Mouse (Mus musculus) kidney, postnatal 4 days (tissue): ENCODE data around the gene Folr1.
A peak's percentile ranks its signal among the peaks of the same experiment; 100 is the strongest.

Experiments
- DNase-seq, 2 experiments: peaks; one replicate each; pipeline ENCODE4 v3.0.0; 2021; ENCODE audit warnings: mixed read lengths in 2 of 2

The Folr1 gene

GRCm38 (mm10) chr7:101870629-101871028 is at the start of gene Folr1:
TSS of gene Folr1 (minus strand) at chr7:101870788.
- peak; percentile 34 to 57 for DNase-seq

- DNase-seq = peak; percentile 81 to 83
These were observed 47.5 kb upstream of the Folr1 start for GRCm38 (mm10) chr7:101918071-101918470.

GRCm38 (mm10) chr7:101911982-101912381 is 41.4 kb upstream of the Folr1 start:
- DNase-seq = no peak

- no peak for DNase-seq
These were observed 39.5 kb upstream of the Folr1 start for GRCm38 (mm10) chr7:101910138-101910537.

GRCm38 (mm10) chr7:101908367-101908766 is 37.8 kb upstream of the Folr1 start:
- DNase-seq = peak; percentile 16 to 22

GRCm38 (mm10) chr7:101906696-101907095 is 36.1 kb upstream of the Folr1 start:
- DNase-seq = no peak

GRCm38 (mm10) chr7:101906287-101906681 is 35.7 kb upstream of the Folr1 start, which contains the start of gene Tomt:
TSS of gene Tomt (minus strand) at chr7:101906359.
- no peak for DNase-seq

- DNase-seq = peak; percentile 99 to 100
These were observed 35.1 kb upstream of the Folr1 start, which contains the start of gene Lamtor1 for GRCm38 (mm10) chr7:101905561-101906286. TSS of gene Lamtor1 (plus strand) at chr7:101905904.

- DNase-seq = no peak
These were observed 32.3 kb upstream of the Folr1 start for GRCm38 (mm10) chr7:101902846-101903245.

- DNase-seq = no peak
These were observed 31.4 kb upstream of the Folr1 start for GRCm38 (mm10) chr7:101901969-101902368.

GRCm38 (mm10) chr7:101900331-101901097 is 29.9 kb upstream of the Folr1 start:
- DNase-seq = no peak

- peak; percentile 95 to 98 for DNase-seq
These were observed 25.8 kb upstream of the Folr1 start for GRCm38 (mm10) chr7:101896104-101897066.

- no peak for DNase-seq
These were observed 25.1 kb upstream of the Folr1 start for GRCm38 (mm10) chr7:101895695-101896094.

- DNase-seq = no peak
These were observed 17.9 kb upstream of the Folr1 start for GRCm38 (mm10) chr7:101888460-101888859.

GRCm38 (mm10) chr7:101886274-101886673 is 15.7 kb upstream of the Folr1 start:
- DNase-seq = no peak

- no peak for DNase-seq
These were observed 13.6 kb upstream of the Folr1 start for GRCm38 (mm10) chr7:101884160-101884559.

GRCm38 (mm10) chr7:101882413-101883154 is 12.0 kb upstream of the Folr1 start:
- DNase-seq = peak; percentile 45 to 62

- DNase-seq = no peak
These were observed 10.3 kb upstream of the Folr1 start for GRCm38 (mm10) chr7:101880855-101881254.

GRCm38 (mm10) chr7:101875978-101876377 is 5.4 kb upstream of the Folr1 start:
- no peak for DNase-seq

GRCm38 (mm10) chr7:101871296-101871695 is 708 bp upstream of the Folr1 start:
- DNase-seq = peak in 1 of 2 experiments; percentile 15

GRCm38 (mm10) chr7:101869163-101869500 is 1.5 kb downstream of the Folr1 start:
- peak; percentile 20 to 31 for DNase-seq
